Mouse (Mus musculus) left cerebral cortex, postnatal 25 days (tissue): ENCODE data around the gene Myadm. TPM values are rescaled to one million over a fixed set of nuclear protein-coding genes. Genes with fewer than 3 reads are reported as not detected.

Source experiments
- DNase-seq, 2 experiments: peaks; one replicate each; pipeline ENCODE4 v3.0.0; 2022; ENCODE audit warnings: low spot score in 2 of 2, mixed read lengths in 1 of 2
- intact Hi-C: fragments of 180-260 bp; cut with DNase I; formaldehyde crosslinking; loops from one replicate; pipeline ENCODE4 v1.15.1; 2025
- total RNA-seq, 2 experiments: library from RNA; stranded (reverse); gene quantifications; 2 replicates each; pipeline ENCODE4 v1.2.3; 2021

The Myadm gene
- total RNA-seq, 2 experiments from 2014 or later: 68.0 to 83.2 TPM

DNA sequence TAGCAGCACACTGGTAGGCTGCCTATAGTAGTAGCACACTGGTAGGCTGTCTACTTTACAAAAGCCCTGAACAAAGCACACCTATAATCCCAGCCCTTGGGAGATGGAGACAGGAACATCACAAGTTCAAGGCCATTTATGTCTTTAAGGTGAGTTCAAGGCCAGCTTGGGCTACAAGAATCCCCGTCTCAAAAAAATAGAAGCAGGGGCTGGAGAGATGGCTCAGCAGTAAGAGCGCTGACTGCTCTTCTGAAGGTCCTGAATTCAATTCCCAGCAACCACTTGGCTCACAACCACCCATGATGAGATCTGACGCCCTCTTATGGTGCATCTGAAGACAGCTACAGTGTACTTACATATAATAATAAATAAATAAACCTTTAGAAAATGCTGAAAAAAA, 56.4 kb downstream of the Myadm start:
- DNase-seq: no peak
- intact Hi-C loops: no loop called here

DNA sequence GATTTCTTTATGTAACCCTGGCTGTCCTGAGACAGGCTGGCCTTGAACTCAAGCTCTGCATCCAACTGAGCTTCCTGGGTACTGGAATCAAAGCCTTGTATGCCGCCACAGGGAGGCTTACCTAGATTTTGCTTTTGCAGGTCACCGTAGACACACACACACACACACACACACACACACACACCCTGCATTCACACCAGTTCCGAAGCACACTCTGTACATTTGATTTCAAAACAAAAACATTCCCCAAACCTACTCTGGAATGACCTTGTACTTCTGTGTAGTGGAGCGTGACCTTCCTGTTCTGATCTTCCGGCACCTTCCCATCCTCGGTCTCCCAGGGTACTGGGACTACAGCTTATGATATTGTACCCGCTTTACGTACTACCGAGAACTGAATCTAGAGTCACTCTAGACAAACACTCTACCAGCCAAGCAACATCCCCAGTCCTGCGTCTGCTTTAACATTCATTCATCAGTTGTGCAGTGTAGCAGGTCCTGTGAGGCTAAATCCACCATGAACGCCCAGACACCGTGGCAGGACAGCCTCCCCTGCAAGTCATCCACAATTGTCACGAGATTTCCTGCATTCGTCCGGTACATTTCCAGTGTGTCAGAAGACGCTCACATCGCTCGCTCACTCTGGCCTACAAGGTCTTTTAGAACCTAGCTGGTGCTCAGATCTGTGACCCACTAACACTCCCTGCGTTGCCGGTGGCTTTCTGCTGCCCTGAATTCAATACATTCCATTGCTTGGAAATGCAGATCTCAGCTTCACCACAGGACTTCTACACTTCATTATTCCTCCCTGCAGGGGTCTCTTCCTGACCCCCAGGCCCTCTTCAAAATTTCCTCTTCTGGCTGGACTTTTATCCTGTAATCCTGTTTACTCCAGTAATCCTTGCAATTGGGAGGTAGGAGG, 58.7 kb downstream of the Myadm start:
- intact Hi-C loops: no loop called here

DNA sequence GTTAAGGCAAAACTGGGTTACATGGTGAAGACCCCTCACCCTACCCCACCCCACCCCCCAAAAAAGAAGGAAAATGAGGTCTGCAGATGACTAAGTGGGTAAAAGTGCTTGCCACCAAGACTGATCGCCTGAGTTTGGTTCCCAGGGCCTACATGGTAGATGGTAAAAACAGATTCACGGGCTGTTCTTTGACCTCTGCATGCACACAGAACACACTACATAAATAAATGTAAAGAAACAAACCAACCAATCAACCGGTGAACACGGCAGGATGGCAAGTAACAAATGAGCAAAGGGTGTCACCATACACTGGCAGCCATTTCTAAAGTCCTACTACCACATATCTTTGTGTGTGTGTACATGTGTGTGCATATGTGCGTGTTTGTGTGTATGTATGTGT, 59.4 kb downstream of the Myadm start:
- intact Hi-C loops: no loop called here
- DNase-seq: no peak

More for the DNA sequence above, 58.7 kb downstream of the Myadm start:
- DNase-seq: no peak

DNA sequence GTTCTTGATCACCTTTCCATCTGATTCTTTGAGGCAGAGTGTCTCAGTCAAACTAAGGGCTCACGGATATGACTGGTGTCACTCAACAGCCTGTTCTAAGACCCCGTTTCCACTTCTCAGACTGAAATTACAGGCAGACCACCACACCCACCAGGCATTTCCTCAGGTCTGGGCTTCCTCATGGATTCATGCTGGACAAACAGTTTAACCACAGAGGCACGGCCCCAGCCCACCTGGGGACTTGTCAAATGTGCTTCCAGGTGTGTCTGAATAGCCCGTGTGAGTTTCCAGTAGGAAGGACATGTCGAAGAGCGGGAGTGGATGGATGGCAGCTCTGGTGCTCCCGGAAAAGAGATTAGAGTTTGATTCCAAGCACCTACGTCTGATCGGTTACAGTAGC, 60.9 kb downstream of the Myadm start:
- intact Hi-C loops: no loop called here
- DNase-seq: no peak

Other genes starting within 250 kb of the Myadm start
- not detected for gene AU018091, start 119.9 kb upstream of the Myadm start, total RNA-seq
- gene Nlrp12, start 39.3 kb upstream of the Myadm start, total RNA-seq: under 1 TPM in 1 of 2 experiments, not detected in 1; 0.07 TPM
- 100 to 1,000 TPM; 265 to 294 TPM for gene Prkcg, start 99 bp downstream of the Myadm start, total RNA-seq
- 100 to 1,000 TPM; 169 to 180 TPM for gene Cacng7, start 43.9 kb downstream of the Myadm start, total RNA-seq
- gene Cacng8, start 101.6 kb downstream of the Myadm start, total RNA-seq: 100 to 1,000 TPM; 172 to 174 TPM
- 1 to 10 TPM in 1 of 2 experiments, under 1 TPM in 1; 0.98 to 1.6 TPM for gene Cacng6, start 135.1 kb downstream of the Myadm start, total RNA-seq
- not detected for gene Tarm1, start 213.5 kb downstream of the Myadm start, total RNA-seq